Mouse (Mus musculus) bone marrow macrophage, adult 2 months (primary cell): ENCODE measurements at regions not wholly inside any gene's neighbourhood (a gene's known extent, or its start where the extent isn't known, plus 50 kb on each side); places are given as distances from the start of the nearest gene placed in this dataset.

Source experiments
- H3K27ac ChIP-seq: 2 replicates; pipeline ENCODE4 v1.5.1; 2012; ENCODE audit warnings: low read depth, low read length; ENCODE audit not compliant: insufficient read depth
- H3K4me1 ChIP-seq: 2 replicates; pipeline ENCODE4 v1.6.1; 2012; ENCODE audit warnings: low read length; ENCODE audit not compliant: control insufficient read depth, insufficient read depth
- H3K4me3 ChIP-seq: 2 replicates; pipeline ENCODE4 v1.5.1; 2012; ENCODE audit warnings: mild to moderate bottlenecking, low read length, moderate library complexity; ENCODE audit not compliant: insufficient read depth
- CTCF ChIP-seq: IDR thresholded peaks from 2 replicates; pipeline ENCODE4 v1.5.1; 2012; ENCODE audit warnings: low read depth, mild to moderate bottlenecking, low read length, moderate library complexity
- POLR2A ChIP-seq: IDR thresholded peaks from 2 replicates; pipeline ENCODE4 v1.6.1; 2012; ENCODE audit warnings: mild to moderate bottlenecking, low read depth, low read length, borderline replicate concordance

DNA sequence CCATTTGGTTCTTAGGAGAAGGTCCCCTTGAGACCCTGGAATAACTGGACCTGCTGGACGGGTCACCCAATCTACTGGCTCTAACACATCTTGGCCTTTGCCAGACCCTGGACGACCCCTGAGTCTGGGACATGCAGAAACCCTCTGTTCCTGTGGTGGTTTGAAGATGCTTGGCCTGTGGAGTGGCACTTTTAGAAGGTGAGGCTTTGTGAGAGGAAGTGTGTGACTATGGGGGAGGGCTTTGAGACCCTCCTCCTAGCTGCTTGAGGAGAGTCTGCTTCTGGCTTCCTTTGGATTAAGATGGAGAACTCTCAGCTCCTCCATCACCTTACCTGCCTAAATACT, 84.9 kb downstream of the Tmem17 start:
- H3K4me3 ChIP-seq, result no peak overlapping the region
- no peaks in the 10 kb centered on the region for H3K4me1 ChIP-seq
- no peak overlapping the region for H3K27ac ChIP-seq
- TF ChIP-seq CTCF, result no peak
- TF ChIP-seq POLR2A, result no peak

DNA sequence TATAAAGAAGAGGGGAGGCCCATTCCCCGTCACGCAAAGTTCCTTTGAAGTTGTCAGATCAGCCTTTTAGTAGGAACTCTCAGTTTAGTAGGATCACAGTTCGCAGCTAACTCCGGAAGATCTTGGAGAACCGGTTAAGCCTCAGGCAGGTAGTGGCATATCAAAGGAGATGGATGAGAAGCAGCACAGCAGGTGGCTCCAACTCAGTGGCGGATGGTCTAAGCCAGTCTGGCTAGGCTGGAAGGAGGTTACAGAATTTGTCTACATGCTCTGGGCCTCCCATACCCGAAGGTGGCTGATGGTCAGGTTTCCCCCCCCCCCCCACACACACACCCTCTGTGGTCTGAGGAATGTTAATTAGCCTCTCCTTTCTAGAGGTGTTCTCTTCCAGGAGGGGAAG, 88.5 kb downstream of the Tmem17 start:
- TF ChIP-seq POLR2A (no peak), CTCF (no peak)
- H3K4me3 ChIP-seq, result no peak overlapping the region
- H3K27ac ChIP-seq, result no peak overlapping the region
- no peaks in the 10 kb centered on the region for H3K4me1 ChIP-seq

DNA sequence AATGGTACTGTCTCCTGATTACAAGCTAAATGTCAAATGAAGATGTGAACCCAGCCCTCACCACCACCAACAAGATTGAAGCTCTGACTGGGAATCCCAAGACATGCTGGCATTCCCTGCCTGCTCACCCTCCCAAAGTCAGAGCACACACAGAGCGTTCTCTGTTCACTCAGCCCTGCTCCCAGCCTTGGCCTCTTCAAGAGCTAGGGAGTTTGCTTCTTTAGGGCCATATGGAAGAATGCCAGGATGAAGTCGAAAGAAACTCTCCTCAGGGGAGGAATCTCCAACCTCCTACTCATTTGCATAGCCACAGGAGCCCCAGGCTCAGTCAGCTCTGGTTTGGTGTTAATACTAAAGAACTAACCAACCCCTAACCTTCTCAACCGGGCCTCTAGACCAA, 90.1 kb downstream of the Tmem17 start:
- no peaks in the 10 kb centered on the region for H3K4me1 ChIP-seq
- TF ChIP-seq CTCF, result no peak
- no peak for TF ChIP-seq POLR2A
- no peak overlapping the region for H3K27ac ChIP-seq
- H3K4me3 ChIP-seq, result no peak overlapping the region

DNA sequence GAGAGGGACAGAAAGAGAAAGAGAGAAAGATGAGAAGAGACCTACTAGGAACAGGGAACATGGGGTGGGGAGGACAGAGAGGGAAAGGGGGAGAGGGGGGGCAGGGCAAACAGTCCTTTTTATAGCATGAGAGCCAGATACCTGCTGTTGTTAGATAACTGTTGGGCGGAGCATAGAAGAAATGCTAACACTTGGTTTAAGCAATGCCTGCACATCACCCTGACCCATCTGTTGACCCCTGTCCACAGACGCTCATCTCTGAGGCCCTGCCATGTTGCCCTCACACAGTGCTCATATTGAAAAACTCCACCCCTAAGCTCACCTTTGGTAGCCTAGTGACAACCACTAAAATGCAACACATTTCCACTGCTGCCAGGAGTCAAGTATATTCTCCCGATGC, 90.7 kb downstream of the Tmem17 start:
- Histone ChIP-seq H3K4me1 (no peaks in the 10 kb centered on the region), H3K4me3 (no peak overlapping the region), H3K27ac (no peak overlapping the region)
- TF ChIP-seq POLR2A (no peak), CTCF (no peak)

DNA sequence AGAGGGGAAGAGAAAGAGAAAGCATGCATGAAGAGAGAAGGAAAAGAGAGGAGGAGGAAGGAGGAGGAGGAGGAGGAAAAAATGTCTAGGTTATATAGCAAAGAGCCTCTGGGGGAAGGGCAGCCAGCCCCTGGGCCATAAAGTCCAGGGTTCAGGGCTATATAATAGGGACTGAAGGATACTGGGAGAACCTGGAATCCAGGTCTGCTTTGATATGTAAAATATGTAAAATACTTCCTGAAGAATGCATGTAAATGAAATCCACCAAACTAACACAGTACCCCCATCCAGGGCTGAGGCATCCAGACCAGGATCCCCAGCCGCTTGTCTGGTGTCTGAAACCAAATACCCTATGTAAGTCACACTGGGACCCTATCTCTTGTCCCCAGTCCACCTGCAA, 91.5 kb downstream of the Tmem17 start:
- Histone ChIP-seq H3K27ac (no peak overlapping the region), H3K4me1 (no peaks in the 10 kb centered on the region), H3K4me3 (no peak overlapping the region)
- TF ChIP-seq CTCF (no peak), POLR2A (no peak)

DNA sequence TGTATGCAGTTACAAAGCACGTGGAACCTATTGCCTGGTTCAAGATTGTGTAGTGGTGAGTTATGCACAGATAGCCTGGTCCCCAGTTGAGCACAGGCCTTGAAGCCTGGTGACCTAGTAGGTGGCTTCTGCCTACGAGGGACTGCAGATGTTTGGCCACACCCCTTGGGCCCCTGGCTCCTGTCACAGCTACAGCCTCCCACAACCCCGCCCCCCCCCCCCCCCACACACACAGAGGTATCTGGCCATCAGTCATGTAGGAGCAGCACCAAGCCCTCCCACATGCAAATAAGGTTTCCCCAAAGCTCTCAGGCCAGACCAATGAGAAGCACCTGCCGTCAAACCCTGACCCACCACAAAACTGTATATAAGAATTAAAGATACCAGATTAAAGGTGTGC, 94.5 kb downstream of the Tmem17 start:
- Histone ChIP-seq H3K27ac (no peak overlapping the region), H3K4me1 (no peaks in the 10 kb centered on the region), H3K4me3 (no peak overlapping the region)
- TF ChIP-seq CTCF (no peak), POLR2A (no peak)

DNA sequence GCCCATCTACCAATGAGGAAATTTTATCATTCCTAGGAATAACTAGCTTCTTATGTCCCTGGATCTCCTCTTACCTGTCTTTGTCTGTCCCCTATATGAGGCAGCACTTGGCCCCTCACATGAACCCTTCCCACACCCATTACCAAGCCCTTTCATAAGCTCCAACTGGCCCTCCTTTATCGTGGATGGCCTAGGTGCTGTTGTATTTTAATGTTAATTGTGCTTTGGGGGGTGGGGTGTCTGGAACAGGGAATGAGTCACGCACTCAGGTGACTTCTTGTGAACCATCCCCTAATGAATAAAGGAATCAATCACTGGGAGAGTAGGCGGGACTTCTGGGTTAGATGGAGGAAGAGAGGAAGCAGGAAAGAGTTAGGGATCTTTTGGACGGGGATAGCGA, 95.8 kb downstream of the Tmem17 start:
- no peak overlapping the region for H3K4me3 ChIP-seq
- TF ChIP-seq POLR2A (no peak), CTCF (no peak)
- no peak overlapping the region for H3K27ac ChIP-seq

DNA sequence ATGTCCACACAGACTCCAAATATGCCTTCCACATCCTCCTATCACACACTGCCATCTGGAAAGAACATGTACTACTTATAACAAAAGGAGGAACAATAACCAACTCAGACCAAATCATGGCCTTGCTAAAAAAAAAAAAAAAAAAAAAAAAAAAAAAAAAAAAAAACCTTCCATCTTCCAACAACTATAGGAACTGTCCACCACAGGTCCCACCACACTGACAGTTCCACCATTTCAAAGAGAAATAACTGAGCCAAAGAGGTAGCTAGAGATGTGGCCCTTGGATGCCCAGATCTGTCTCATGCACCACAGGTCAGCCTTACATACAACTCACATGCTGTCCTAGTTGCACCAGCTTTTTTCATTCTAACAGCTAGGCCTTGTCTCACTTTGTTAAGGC, 97.1 kb downstream of the Tmem17 start:
- Histone ChIP-seq H3K27ac (no peak overlapping the region), H3K4me3 (no peak overlapping the region), H3K4me1 (no peaks in the 10 kb centered on the region)
- no peak for TF ChIP-seq POLR2A
- TF ChIP-seq CTCF, result no peak

More for the DNA sequence above, 95.8 kb downstream of the Tmem17 start:
- H3K4me1 ChIP-seq, result no peaks in the 10 kb centered on the region

DNA sequence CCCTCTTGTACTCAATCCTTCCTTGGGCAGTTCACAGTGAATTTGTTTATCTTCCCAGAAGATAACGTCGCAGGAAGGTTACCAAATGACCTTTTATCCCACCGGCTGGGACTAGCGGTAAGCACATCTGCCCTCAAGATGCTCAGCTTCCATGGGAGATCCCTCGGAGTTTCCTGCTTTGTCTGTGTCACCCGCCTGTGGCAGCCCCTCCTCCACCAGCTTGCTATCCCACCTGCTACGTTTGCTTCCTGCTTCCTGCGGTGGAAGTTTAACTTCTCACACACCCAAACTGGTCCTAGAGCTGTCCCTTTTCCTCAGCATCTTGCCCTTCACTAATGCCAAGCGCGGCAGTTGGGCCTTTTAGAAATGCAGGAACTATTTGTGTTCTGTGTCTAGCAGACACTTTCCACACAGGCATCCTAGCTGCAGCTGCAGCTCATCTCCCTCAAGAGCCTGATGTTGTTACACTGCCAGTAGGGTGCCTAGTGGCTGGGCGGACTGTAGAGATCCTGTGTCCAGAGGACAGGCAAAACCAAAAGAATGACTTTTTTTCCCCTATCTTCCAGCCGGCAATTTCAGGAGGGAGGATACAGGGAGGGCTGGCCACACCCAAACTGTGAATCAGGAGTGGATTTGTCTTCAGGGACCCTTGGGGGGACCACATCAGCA, 98.7 kb downstream of the Tmem17 start:
- H3K4me1 ChIP-seq, result no peaks in the 10 kb centered on the region
- no peak overlapping the region for H3K27ac ChIP-seq
- TF ChIP-seq POLR2A, result no peak
- TF ChIP-seq CTCF, result no peak
- H3K4me3 ChIP-seq, result no peak overlapping the region

DNA sequence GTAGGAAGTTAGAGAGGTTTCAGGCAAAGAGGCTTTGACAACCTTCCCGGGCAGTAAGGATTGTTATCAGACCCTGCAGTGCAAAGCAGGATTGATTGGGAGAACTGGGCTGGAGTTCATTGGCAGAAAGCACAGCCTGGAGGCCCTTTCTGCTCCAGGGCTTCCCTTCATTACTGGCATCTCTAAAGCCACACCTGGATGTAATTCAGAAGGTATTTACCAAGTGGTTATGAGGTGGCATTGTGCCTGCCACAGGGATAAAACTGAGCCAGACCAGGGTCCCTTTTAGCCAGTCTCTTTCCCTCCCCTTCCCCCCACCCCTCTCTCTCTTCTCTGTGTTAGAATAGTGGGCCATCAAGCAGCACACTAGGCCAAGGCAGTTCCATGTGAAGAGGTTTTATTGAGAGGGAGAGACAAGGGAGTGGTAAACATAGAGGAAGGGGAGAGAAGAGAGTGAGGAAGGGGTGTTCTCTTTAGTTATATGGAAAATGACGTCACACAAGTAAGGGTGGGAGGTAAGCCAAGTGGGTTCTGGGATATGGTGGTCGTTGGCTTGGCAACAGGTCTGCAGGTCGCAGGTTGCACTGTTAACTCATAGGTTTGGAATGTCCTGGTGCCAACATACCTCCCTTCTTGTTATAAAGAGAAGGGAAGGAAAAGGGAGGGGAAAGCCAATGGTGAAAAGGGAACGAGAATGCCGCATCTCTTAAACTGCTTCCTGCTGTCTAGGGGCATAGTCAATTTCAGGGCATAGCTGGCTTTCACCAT, 99.4 kb downstream of the Tmem17 start:
- H3K4me1 ChIP-seq, result no peaks in the 10 kb centered on the region
- no peak for TF ChIP-seq POLR2A
- TF ChIP-seq CTCF, result no peak

DNA sequence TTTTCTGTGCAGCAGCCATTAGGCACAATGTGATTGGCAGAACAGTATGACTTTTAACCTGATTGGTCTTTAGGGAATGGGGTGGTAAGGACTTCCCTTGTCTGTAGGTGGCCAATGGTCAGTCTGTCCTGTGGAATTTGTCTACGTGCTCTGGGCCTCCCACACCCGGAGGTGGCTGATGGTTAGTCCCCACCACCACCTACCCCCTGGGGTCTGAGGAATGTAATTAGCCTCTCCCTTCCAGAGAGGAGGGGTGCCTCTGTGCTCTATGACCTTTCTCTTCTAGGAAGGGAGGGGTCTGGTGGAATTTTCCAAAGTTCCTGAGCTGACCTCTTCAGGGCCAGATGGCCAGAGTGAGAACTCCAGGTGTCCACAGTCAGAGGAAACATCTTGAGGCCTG, 101.6 kb downstream of the Tmem17 start:
- Histone ChIP-seq H3K4me1 (no peaks in the 10 kb centered on the region), H3K27ac (no peak overlapping the region), H3K4me3 (no peak overlapping the region)
- TF ChIP-seq CTCF (no peak), POLR2A (no peak)

More for the DNA sequence above, 99.4 kb downstream of the Tmem17 start:
- Histone ChIP-seq H3K4me3 (no peak overlapping the region), H3K27ac (no peak overlapping the region)
